Mouse (Mus musculus): ENCODE data around the gene Kcnn4. TPM values are rescaled to one million over a fixed set of nuclear protein-coding genes. Genes with fewer than 3 reads are reported as not detected.

Kcnn4 gene
- total and polyA plus RNA-seq, 3 experiments: 188 to 256 TPM; not detected in 1

- TF ChIP-seq POLR2AphosphoS2 (IDR thresholded peaks at IDR 0.05; ENCODE audit: low read length) (no peak), TCF12 (IDR thresholded peaks at IDR 0.05; ENCODE audit: low read depth, low read length) (peak; percentile 83), MYB (IDR thresholded peaks at IDR 0.05; ENCODE audit: low read depth, low read length) (no peak), POLR2A (IDR thresholded peaks at IDR 0.05; ENCODE audit: control insufficient read depth in 1 of 2, insufficient read depth in 1 of 2, low read depth in 1 of 2, low read length in 2 of 2, poor library complexity in 1 of 2) (no peak; a peak in 1 of 4 replicates), ZNF384 (IDR thresholded peaks at IDR 0.05; ENCODE audit: low read depth, low read length) (no peak), MYC (IDR thresholded peaks at IDR 0.05; ENCODE audit: low read depth, low read length) (0 out of 2 replicates have a peak, but pooled peaks have one; percentile 42), MAFK (IDR thresholded peaks at IDR 0.05; ENCODE audit: borderline replicate concordance, low read depth, low read length) (no peak; the same call in 1 of the 2 replicates)
Measured at GRCm38 (mm10) chr7:24394475-24395161, 24.6 kb downstream of the Kcnn4 start (continued).

- Histone ChIP-seq H3K27ac (ENCODE audit: control insufficient read depth, low read depth, low read length) (peak overlapping the region; percentile 94), H3K27me3 (ENCODE audit: control insufficient read depth in 1 of 2, insufficient read depth in 2 of 2, low read length in 2 of 2) (no peaks in the 10 kb centered on the region), H3K36me3 (ENCODE audit: control insufficient read depth in 1 of 2, insufficient read depth in 2 of 2, low read length in 2 of 2) (peaks cover 0 to 43% of the 10 kb centered on the region in 2 experiments; a peak in 2 of 4 replicates), H3K9ac (ENCODE audit: control insufficient read depth, low read depth, low read length, poor library complexity, severe bottlenecking) (peak overlapping the region; percentile 68), H3K4me3 (ENCODE audit: control insufficient read depth in 1 of 2, insufficient read depth in 1 of 2, low read depth in 2 of 2, low read length in 2 of 2) (peak overlapping the region; percentile 24 to 31; a peak in 3 of 4 replicates), H3K9me3 (replicated peaks; ENCODE audit: insufficient read depth, low read length) (no peaks in the 10 kb centered on the region), H3K4me1 (ENCODE audit: control insufficient read depth in 1 of 2, insufficient read depth in 2 of 2, low read length in 2 of 2) (peaks cover 19 to 52% of the 10 kb centered on the region in 2 experiments), H3K79me2 (ENCODE audit: control insufficient read depth, insufficient read depth, low read length, poor library complexity) (peaks cover 30% of the 10 kb centered on the region)
- TF ChIP-seq GATA1 (IDR thresholded peaks at IDR 0.05; ENCODE audit: low read depth, low read length) (peak; percentile 80), POLR2A (IDR thresholded peaks at IDR 0.05; ENCODE audit: control insufficient read depth in 1 of 2, insufficient read depth in 1 of 2, low read depth in 1 of 2, low read length in 2 of 2, poor library complexity in 1 of 2) (peak in 1 of 2 experiments; percentile 43; a peak in 1 of 4 replicates), MAZ (IDR thresholded peaks at IDR 0.05; ENCODE audit: low read depth, low read length) (no peak), POLR2AphosphoS2 (IDR thresholded peaks at IDR 0.05; ENCODE audit: low read length) (peak; percentile 75; the same call in 1 of the 2 replicates), TCF12 (IDR thresholded peaks at IDR 0.05; ENCODE audit: low read depth, low read length) (peak; percentile 86), EP300 (IDR thresholded peaks at IDR 0.05; ENCODE audit: low read depth in 1 of 2, low read length in 2 of 2) (peak; percentile 63 to 78; a peak in 3 of 4 replicates), SIN3A (IDR thresholded peaks at IDR 0.05; ENCODE audit: low read length) (peak; percentile 18), TAL1 (IDR thresholded peaks at IDR 0.05; ENCODE audit: low read length) (peak; percentile 73), JUND (IDR thresholded peaks at IDR 0.05; ENCODE audit: low read depth, low read length) (no peak), RCOR1 (IDR thresholded peaks at IDR 0.05; ENCODE audit: low read depth, low read length) (peak; percentile 29; the same call in 1 of the 2 replicates), GABPA (IDR thresholded peaks at IDR 0.05; ENCODE audit: low read depth, low read length) (no peak), MAX (IDR thresholded peaks at IDR 0.05; ENCODE audit: low read length) (peak; percentile 20; the same call in 1 of the 2 replicates), NELFE (IDR thresholded peaks at IDR 0.05; ENCODE audit: low read depth, low read length) (peak; percentile 26; the same call in 1 of the 2 replicates), ETS1 (IDR thresholded peaks at IDR 0.05; ENCODE audit: low read depth, low read length) (peak; percentile 55)
- peak; percentile 76 for DNase-seq (ENCODE audit: low read depth, low spot score)
Measured at GRCm38 (mm10) chr7:24396832-24397231, 26.8 kb downstream of the Kcnn4 start.
